Mouse (Mus musculus) mesoderm, embryonic 11.5 days (tissue): ENCODE measurements around the gene Stk32c.

Experiments used
- DNase-seq: peaks from one replicate; pipeline ENCODE4 v3.0.0-alpha.2; 2012; ENCODE audit warnings: low read depth, low spot score

Stk32c gene

GRCm38 (mm10) chr7:139229837-139230236 is 16.7 kb upstream of the Stk32c start:
- DNase-seq: no peak

- DNase-seq: no peak
Measured at GRCm38 (mm10) chr7:139228447-139229171, 15.5 kb upstream of the Stk32c start.

- DNase-seq: no peak
Measured at GRCm38 (mm10) chr7:139226416-139226815, 13.3 kb upstream of the Stk32c start.

GRCm38 (mm10) chr7:139224725-139225124 is 11.6 kb upstream of the Stk32c start:
- no peak for DNase-seq

- DNase-seq: no peak
Measured at GRCm38 (mm10) chr7:139224070-139224469, 11.0 kb upstream of the Stk32c start.

- DNase-seq: no peak
Measured at GRCm38 (mm10) chr7:139222341-139222740, 9.2 kb upstream of the Stk32c start.

- no peak for DNase-seq
Measured at GRCm38 (mm10) chr7:139221856-139222255, 8.7 kb upstream of the Stk32c start.

- no peak for DNase-seq
Measured at GRCm38 (mm10) chr7:139221072-139221471, 8.0 kb upstream of the Stk32c start.

- DNase-seq: peak; percentile 43
Measured at GRCm38 (mm10) chr7:139220303-139220702, 7.2 kb upstream of the Stk32c start.

- DNase-seq: no peak
Measured at GRCm38 (mm10) chr7:139219486-139219885, 6.4 kb upstream of the Stk32c start.

GRCm38 (mm10) chr7:139218641-139219415 is 5.7 kb upstream of the Stk32c start:
- no peak for DNase-seq

GRCm38 (mm10) chr7:139217046-139217445 is 3.9 kb upstream of the Stk32c start:
- no peak for DNase-seq

- DNase-seq: no peak
Measured at GRCm38 (mm10) chr7:139216464-139216863, 3.4 kb upstream of the Stk32c start.

- no peak for DNase-seq
Measured at GRCm38 (mm10) chr7:139215946-139216345, 2.8 kb upstream of the Stk32c start.

- DNase-seq: no peak
Measured at GRCm38 (mm10) chr7:139215516-139215915, 2.4 kb upstream of the Stk32c start.

GRCm38 (mm10) chr7:139214596-139215340 is 1.7 kb upstream of the Stk32c start:
- no peak for DNase-seq

- DNase-seq: no peak
Measured at GRCm38 (mm10) chr7:139214160-139214559, 1.1 kb upstream of the Stk32c start.

GRCm38 (mm10) chr7:139213751-139214150 is 644 bp upstream of the Stk32c start:
- no peak for DNase-seq

GRCm38 (mm10) chr7:139211761-139212160 is 1.3 kb downstream of the Stk32c start:
- DNase-seq: no peak

- DNase-seq: no peak
Measured at GRCm38 (mm10) chr7:139208773-139209095, 4.4 kb downstream of the Stk32c start.

- peak; percentile 80 for DNase-seq
Measured at GRCm38 (mm10) chr7:139208023-139208772, 4.9 kb downstream of the Stk32c start.

GRCm38 (mm10) chr7:139201209-139201608 is 11.9 kb downstream of the Stk32c start:
- DNase-seq: no peak
